Mouse (Mus musculus): Measurements from ENCODE around the gene Acap3.

- TF ChIP-seq CTCF (IDR thresholded peaks at IDR 0.05) (no peak), EP300 (IDR thresholded peaks at IDR 0.05) (no peak)
Observed at GRCm38 (mm10) chr4:155943049-155943452, 51.4 kb downstream of the Acap3 start.
